Mouse (Mus musculus) midbrain, embryonic 15.5 days (tissue): ENCODE data around the gene Acsbg2. TPM values are rescaled to one million over a fixed set of nuclear protein-coding genes. Genes with fewer than 3 reads are reported as not detected.
A peak's percentile ranks its signal among the peaks of the same experiment; 100 is the strongest.

ENCODE experiments used
- ATAC-seq: fragments of 200-750 bp; cut with Nextera tagmentation; replicated peaks from 2 replicates; pipeline ENCODE4 v1.8.0; 2017; ENCODE audit warnings: moderate TSS enrichment
- H3K27ac ChIP-seq: fragments of 300-500 bp; sonication (generic); 2 replicates; pipeline ENCODE4 v1.5.1; 2015; ENCODE audit warnings: mild to moderate bottlenecking, inconsistent platforms
- H3K27me3 ChIP-seq: fragments of 300-500 bp; sonication (generic); replicated peaks from 2 replicates; pipeline ENCODE4 v1.6.1; 2015; ENCODE audit warnings: inconsistent platforms
- H3K36me3 ChIP-seq: fragments of 300-500 bp; sonication (generic); replicated peaks from 2 replicates; pipeline ENCODE4 v1.6.1; 2015; ENCODE audit warnings: inconsistent platforms
- H3K4me1 ChIP-seq: fragments of 300-500 bp; sonication (generic); 2 replicates; pipeline ENCODE4 v1.6.1; 2015; ENCODE audit warnings: inconsistent platforms
- H3K4me2 ChIP-seq: fragments of 300-500 bp; sonication (generic); 2 replicates; pipeline ENCODE4 v1.6.1; 2015; ENCODE audit warnings: inconsistent platforms, mild to moderate bottlenecking, moderate library complexity
- H3K4me3 ChIP-seq: fragments of 300-500 bp; sonication (generic); 2 replicates; pipeline ENCODE4 v1.5.1; 2015; ENCODE audit warnings: mild to moderate bottlenecking, inconsistent platforms
- H3K9ac ChIP-seq: fragments of 300-500 bp; sonication (generic); 2 replicates; pipeline ENCODE4 v1.6.1; 2015; ENCODE audit warnings: mild to moderate bottlenecking, inconsistent platforms
- H3K9me3 ChIP-seq: fragments of 300-500 bp; sonication (generic); 2 replicates; pipeline ENCODE4 v1.6.1; 2016; ENCODE audit warnings: inconsistent platforms
- WGBS: fragments of 180-500 bp; shearing (Covaris S2); methylation state at CpG from one replicate; pipeline ENCODE4 v1.1.7; 2015; ENCODE audit warnings: mixed read lengths; 5-methylcytosine and 5-hydroxymethylcytosine counted together
- polyA plus RNA-seq: library from polyadenylated mRNA; unstranded; fragments of >200 nt; fragmentation: Nextera tagmentation; extraction: Ambion mirVana; gene quantifications from 2 replicates; pipeline ENCODE4 v1.2.1, GENCODE M21; 2015

Gene Acsbg2
- polyA plus RNA-seq, 1 experiment from 2014 or later, result not detected

DNA sequence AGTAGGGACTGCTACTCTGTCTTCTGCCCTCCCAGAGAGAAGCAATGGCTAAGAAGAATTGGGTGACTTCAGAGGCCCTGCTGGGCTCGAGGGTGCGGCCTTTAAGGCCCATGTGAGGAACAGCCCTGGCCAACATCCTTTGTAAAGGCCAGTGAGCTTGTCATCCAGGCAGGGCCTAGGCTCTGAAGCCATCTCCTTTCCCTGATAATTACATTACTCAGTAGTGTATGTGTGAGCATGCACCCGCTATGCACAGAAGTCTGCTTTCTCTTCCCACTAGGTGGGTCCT, 59.2 kb downstream of the Acsbg2 start:
- no peak overlapping the region for H3K4me3 ChIP-seq
- no peaks in the 10 kb centered on the region for H3K9me3 ChIP-seq
- peaks cover 36% of the 10 kb centered on the region for H3K4me1 ChIP-seq
- H3K27me3 ChIP-seq, result no peaks in the 10 kb centered on the region
- peak overlapping the region; percentile 44 for H3K4me2 ChIP-seq
- H3K9ac ChIP-seq, result no peak overlapping the region
- peak; percentile 12 for ATAC-seq
- H3K27ac ChIP-seq, result peak overlapping the region; percentile 87
- H3K36me3 ChIP-seq, result no peaks in the 10 kb centered on the region
- WGBS, result 35% methylated on average over 3 of the region's 3 CpGs

DNA sequence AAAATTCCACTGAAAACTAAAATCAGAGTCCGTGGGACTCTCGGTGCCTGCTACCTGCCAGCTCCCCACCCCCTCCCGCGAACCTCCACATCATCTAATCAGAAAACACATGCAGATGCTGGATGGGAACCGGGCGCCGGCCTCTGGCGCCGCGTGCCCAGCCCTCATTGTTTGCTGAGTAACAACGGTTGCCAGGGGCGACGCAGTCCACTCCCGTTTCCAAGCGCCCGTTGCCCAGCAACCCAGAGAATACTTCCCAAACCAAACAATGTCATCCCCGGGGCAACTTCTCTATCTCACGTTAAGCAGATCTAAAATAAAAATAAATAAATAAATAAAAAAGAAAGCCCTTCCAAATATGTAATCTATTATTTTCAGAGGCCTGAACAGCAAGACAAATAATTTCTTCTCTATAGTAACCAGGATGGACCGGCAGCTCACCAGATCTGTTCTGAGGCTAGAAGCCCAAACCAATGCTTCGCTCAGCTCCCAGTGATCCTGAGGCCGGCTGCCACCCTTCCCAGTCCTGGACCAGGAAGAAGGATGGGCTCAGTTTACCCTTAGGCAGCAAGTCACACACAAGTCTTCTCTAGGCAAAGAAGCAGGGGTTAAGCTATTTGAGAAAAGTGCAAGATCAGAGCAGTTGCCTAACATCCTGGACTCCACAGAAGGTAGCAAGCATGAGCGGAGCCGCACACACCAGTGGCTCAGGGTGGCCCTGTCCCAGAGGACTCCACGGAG, 59.8 kb downstream of the Acsbg2 start:
- WGBS, result 3% methylated on average over 24 of the region's 24 CpGs
- peak overlapping the region; percentile 27; the same call in 1 of the 2 replicates for H3K9ac ChIP-seq

DNA sequence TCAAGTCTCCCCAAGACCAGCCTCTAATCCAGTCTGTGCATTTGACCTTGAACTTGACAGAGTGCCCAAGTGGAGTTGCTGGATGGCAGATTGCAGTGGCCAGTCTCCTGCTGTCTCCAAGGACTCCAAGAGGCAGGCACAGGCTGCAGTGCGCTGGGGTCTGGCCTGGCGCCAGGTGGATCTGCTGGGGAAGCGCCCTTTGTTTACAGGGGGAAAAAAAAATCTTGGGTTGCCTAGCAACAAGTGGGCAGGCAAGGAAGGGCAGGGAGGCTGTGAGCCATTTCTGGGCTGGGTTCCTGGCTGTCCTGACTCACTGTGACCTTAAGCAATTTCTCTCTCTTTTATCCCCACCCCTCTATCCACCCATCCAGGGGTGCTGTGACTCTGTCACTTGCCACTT, 64.0 kb downstream of the Acsbg2 start:
- H3K4me3 ChIP-seq, result no peak overlapping the region
- H3K27ac ChIP-seq, result peak overlapping the region; percentile 65
- 2% methylated on average over 3 of the region's 3 CpGs for WGBS
- peaks cover 34% of the 10 kb centered on the region for H3K4me1 ChIP-seq
- H3K36me3 ChIP-seq, result no peaks in the 10 kb centered on the region
- H3K9ac ChIP-seq, result no peak overlapping the region
- H3K9me3 ChIP-seq, result no peaks in the 10 kb centered on the region
- no peak overlapping the region for H3K4me2 ChIP-seq
- ATAC-seq, result peak; percentile 19; the same call in 1 of the 2 replicates
- H3K27me3 ChIP-seq, result no peaks in the 10 kb centered on the region

More for the DNA sequence above, 59.8 kb downstream of the Acsbg2 start:
- Histone ChIP-seq H3K27me3 (no peaks in the 10 kb centered on the region), H3K27ac (peak overlapping the region; percentile 87), H3K9me3 (no peaks in the 10 kb centered on the region), H3K4me1 (peaks cover 40% of the 10 kb centered on the region), H3K4me3 (peak overlapping the region; percentile 18), H3K36me3 (no peaks in the 10 kb centered on the region), H3K4me2 (peak overlapping the region; percentile 44)
- ATAC-seq, result peak; percentile 84

DNA sequence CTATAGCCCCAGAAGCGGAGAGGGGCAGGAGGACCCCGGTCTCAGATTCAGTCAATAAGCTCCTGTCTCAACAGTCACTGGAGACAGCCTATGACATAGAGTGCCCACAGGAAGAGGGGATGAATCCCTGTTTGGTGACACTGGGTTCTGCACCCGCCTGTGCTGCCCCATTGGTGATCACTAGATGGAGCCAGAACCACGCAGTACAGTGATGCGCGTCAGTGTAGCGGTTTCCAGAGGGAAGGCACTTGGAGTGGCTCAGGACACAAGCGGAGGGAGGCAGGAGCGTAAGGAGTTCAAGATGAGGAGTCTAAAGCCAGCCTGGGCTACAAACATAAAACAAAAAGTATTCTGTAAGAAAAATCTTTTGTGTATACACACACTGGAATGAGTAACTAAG, 65.7 kb downstream of the Acsbg2 start:
- H3K4me3 ChIP-seq, result no peak overlapping the region
- no peak overlapping the region for H3K27ac ChIP-seq
- no peaks in the 10 kb centered on the region for H3K27me3 ChIP-seq
- 8% methylated on average over 9 of the region's 9 CpGs for WGBS
- H3K4me2 ChIP-seq, result no peak overlapping the region
- no peak overlapping the region for H3K9ac ChIP-seq
- H3K4me1 ChIP-seq, result peaks cover 17% of the 10 kb centered on the region
- H3K36me3 ChIP-seq, result no peaks in the 10 kb centered on the region
- H3K9me3 ChIP-seq, result no peaks in the 10 kb centered on the region
- peak; percentile 86 for ATAC-seq

DNA sequence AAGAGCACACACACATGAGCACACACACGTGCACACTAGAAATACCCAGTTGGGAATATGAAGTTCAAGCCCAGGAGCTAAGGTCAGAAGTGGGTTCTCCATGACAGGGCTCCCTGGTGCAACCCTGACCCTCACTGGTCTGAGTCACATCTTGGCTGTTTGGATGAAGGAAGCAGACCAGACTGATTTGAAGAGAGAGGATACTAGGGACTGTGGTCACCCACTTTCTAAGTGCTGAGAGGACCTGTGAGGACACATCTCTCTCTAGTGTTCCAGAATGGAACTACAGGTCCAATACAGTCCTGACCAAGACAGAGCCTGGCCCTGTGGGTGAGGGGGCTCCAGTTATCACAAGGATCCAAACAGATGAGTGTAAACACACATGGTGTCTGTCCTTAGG, 68.5 kb downstream of the Acsbg2 start:
- no peak overlapping the region for H3K4me2 ChIP-seq
- no peaks in the 10 kb centered on the region for H3K9me3 ChIP-seq
- peaks cover 12% of the 10 kb centered on the region for H3K4me1 ChIP-seq
- no peak overlapping the region for H3K27ac ChIP-seq
- H3K36me3 ChIP-seq, result no peaks in the 10 kb centered on the region
- WGBS, result 91% methylated on average over 1 of the region's 1 CpGs
- H3K9ac ChIP-seq, result no peak overlapping the region
- no peak for ATAC-seq
- H3K27me3 ChIP-seq, result no peaks in the 10 kb centered on the region
- H3K4me3 ChIP-seq, result no peak overlapping the region

DNA sequence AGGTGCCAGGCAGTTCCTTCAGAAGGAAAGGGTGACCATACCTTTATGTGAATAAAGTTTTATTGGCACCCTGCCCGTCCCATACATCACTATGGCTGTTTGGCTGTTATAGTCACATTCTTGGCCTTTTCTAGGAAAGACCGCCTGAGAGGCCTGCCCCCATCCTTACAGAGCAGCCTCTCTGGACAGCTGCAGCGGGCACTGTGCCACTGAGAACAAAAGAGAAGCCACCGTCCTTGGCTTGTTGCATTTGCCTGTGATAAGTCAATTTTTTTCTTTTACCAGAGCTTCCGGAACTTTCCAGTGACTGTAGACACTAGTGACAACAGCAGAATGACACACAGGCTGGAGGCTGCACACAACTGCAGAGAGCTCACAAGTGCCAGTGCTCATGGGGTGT, 69.3 kb downstream of the Acsbg2 start:
- H3K27ac ChIP-seq, result no peak overlapping the region
- H3K36me3 ChIP-seq, result no peaks in the 10 kb centered on the region
- no peaks in the 10 kb centered on the region for H3K27me3 ChIP-seq
- H3K4me1 ChIP-seq, result peaks cover 4% of the 10 kb centered on the region
- WGBS, result 69% methylated on average over 5 of the region's 5 CpGs
- H3K4me3 ChIP-seq, result no peak overlapping the region
- H3K9ac ChIP-seq, result no peak overlapping the region
- no peak for ATAC-seq
- H3K4me2 ChIP-seq, result no peak overlapping the region
- no peaks in the 10 kb centered on the region for H3K9me3 ChIP-seq

DNA sequence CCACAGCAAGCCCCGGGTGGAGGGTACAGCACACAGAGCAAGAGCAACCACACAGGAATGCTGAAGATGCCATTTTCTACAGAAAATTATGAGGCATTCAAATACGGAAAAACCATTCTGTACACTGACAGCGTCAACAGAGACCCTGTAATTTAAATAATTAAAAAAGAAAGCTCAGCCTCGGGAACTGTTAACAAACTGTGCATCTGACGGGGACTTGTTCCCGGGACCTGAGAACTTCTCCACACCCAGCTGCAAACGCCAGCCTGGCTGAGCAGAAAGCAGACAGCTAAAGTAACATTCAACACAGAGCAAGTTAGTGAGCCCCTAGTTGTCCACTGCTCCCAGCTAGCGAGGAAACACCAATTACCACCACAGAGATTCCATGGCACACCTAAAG, 72.2 kb downstream of the Acsbg2 start:
- no peak for ATAC-seq
- H3K4me1 ChIP-seq, result no peaks in the 10 kb centered on the region
- no peaks in the 10 kb centered on the region for H3K36me3 ChIP-seq
- no peak overlapping the region for H3K4me3 ChIP-seq
- H3K27me3 ChIP-seq, result no peaks in the 10 kb centered on the region
- no peak overlapping the region for H3K27ac ChIP-seq
- no peak overlapping the region for H3K9ac ChIP-seq
- no peaks in the 10 kb centered on the region for H3K9me3 ChIP-seq
- WGBS, result 83% methylated on average over 8 of the region's 8 CpGs
- H3K4me2 ChIP-seq, result no peak overlapping the region

DNA sequence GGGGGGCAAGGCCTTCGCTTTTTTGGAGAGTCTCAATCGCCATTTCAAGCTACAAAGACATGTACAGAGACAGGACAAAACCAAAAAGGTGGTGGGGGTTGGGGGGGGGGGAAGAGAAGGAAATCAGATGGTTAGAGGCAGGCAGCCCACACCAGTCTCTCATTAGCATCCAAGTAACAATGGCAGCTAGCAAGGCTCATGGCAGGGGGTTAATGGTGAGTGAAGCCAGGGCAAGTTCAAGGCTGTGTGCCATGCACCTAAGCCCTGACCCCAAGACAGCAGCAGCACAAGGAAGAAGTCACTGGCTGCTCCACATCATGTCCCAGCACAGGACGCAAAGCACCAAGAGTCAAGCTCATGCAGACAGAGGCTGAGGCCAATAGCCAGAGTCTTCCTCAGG, 75.0 kb downstream of the Acsbg2 start:
- H3K27ac ChIP-seq, result no peak overlapping the region
- ATAC-seq, result no peak
- no peak overlapping the region for H3K4me2 ChIP-seq
- H3K9ac ChIP-seq, result no peak overlapping the region
- no peaks in the 10 kb centered on the region for H3K4me1 ChIP-seq
- no peaks in the 10 kb centered on the region for H3K36me3 ChIP-seq
- no peak overlapping the region for H3K4me3 ChIP-seq
- H3K27me3 ChIP-seq, result no peaks in the 10 kb centered on the region
- no peaks in the 10 kb centered on the region for H3K9me3 ChIP-seq
- 64% methylated on average over 3 of the region's 3 CpGs for WGBS

DNA sequence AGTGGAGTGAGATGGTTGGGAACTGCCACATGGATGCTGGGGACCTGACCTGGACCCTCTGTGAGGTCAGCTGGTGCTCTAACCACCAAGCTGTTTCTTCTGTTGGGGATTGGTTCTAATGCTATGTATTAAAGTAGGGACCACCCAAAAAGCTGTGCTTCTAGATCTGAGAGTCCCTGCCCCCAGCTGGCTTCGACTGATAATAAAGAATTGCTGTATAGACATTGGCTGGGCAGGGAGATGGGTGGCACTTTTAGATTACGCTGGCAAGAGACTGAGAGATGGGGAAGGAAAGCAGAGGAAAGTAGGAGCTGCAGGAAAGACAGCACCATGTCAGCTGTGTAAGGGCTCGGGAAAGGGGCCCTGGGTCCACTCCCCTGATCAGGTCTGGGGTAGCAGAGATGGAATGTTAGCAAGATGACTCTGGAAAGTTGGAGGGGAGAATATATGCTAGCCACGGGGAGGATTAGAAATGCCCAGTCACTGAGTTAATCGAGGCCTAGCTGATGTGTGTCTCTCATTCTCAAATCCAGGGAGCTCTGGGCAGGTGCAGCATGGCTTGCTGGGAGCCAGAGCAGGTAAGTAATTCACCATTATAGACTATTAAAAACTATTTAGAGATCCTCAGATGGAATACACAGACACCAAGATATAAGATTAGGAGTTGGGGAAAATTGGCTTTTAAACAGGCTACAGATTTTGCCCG, 80.5 kb downstream of the Acsbg2 start:
- Histone ChIP-seq H3K27me3 (no peaks in the 10 kb centered on the region), H3K27ac (no peak overlapping the region), H3K4me1 (no peaks in the 10 kb centered on the region), H3K4me2 (no peak overlapping the region), H3K36me3 (no peaks in the 10 kb centered on the region), H3K4me3 (no peak overlapping the region), H3K9me3 (no peaks in the 10 kb centered on the region), H3K9ac (no peak overlapping the region)
- 69% methylated on average over 6 of the region's 6 CpGs for WGBS
- ATAC-seq, result no peak

Other genes with a start within 250 kb of the Acsbg2 start
- gene Lonp1, start 247.6 kb downstream of the Acsbg2 start, polyA plus RNA-seq, result 48.9 and 52.9 TPM in 2 replicates
- 2.3 and 2.5 TPM in 2 replicates for gene Catsperd, start 246.3 kb downstream of the Acsbg2 start, polyA plus RNA-seq
- gene Ranbp3, start 201.2 kb downstream of the Acsbg2 start, polyA plus RNA-seq, result 109 and 116 TPM in 2 replicates
- gene Ndufa11, start 156.7 kb downstream of the Acsbg2 start, polyA plus RNA-seq, result 516 and 531 TPM in 2 replicates
- 15.5 and 18.2 TPM in 2 replicates for gene Vmac, start 156.4 kb downstream of the Acsbg2 start, polyA plus RNA-seq
- gene Nrtn, start 116.9 kb downstream of the Acsbg2 start, polyA plus RNA-seq, result 4.1 and 4.6 TPM in 2 replicates
- gene Dus3l, start 109.7 kb downstream of the Acsbg2 start, polyA plus RNA-seq, result 100.0 and 104 TPM in 2 replicates
- gene Prr22, start 104.2 kb downstream of the Acsbg2 start, polyA plus RNA-seq, result 1.4 TPM in 2 replicates
- 5.4 and 6.0 TPM in 2 replicates for gene Rfx2, start 43.4 kb downstream of the Acsbg2 start, polyA plus RNA-seq
- gene 1700061G19Rik, start 1.0 kb upstream of the Acsbg2 start, polyA plus RNA-seq, result 0.37 and 0.49 TPM in 2 replicates
- gene Mllt1, start 61.0 kb upstream of the Acsbg2 start, polyA plus RNA-seq, result 103 and 106 TPM in 2 replicates
- not detected in 2 replicates for gene Acer1, start 107.7 kb upstream of the Acsbg2 start, polyA plus RNA-seq
- gene Clpp, start 115.9 kb upstream of the Acsbg2 start, polyA plus RNA-seq, result 180 and 188 TPM in 2 replicates
- gene Alkbh7, start 122.9 kb upstream of the Acsbg2 start, polyA plus RNA-seq, result 53.2 and 57.1 TPM in 2 replicates
- 0.68 and 0.83 TPM in 2 replicates for gene Pspn, start 125.6 kb upstream of the Acsbg2 start, polyA plus RNA-seq
- 76.8 TPM in 2 replicates for gene Gtf2f1, start 136.8 kb upstream of the Acsbg2 start, polyA plus RNA-seq
- gene Gm17949, start 137.0 kb upstream of the Acsbg2 start, polyA plus RNA-seq, result 0.43 and 0.73 TPM in 2 replicates
- gene Khsrp, start 157.1 kb upstream of the Acsbg2 start, polyA plus RNA-seq, result 29.9 and 30.5 TPM in 2 replicates
- not detected in 2 replicates for gene Slc25a41, start 167.2 kb upstream of the Acsbg2 start, polyA plus RNA-seq
- gene Crb3, start 184.7 kb upstream of the Acsbg2 start, polyA plus RNA-seq, result 1.5 and 2.0 TPM in 2 replicates
- 42.5 TPM in 2 replicates for gene Slc25a23, start 185.4 kb upstream of the Acsbg2 start, polyA plus RNA-seq
- gene Dennd1c, start 204.1 kb upstream of the Acsbg2 start, polyA plus RNA-seq, result 5.8 TPM in 2 replicates
- gene Tubb4a, start 213.3 kb upstream of the Acsbg2 start, polyA plus RNA-seq, result 388 and 395 TPM in 2 replicates
- gene Tnfsf9, start 230.9 kb upstream of the Acsbg2 start, polyA plus RNA-seq, result 7.4 and 8.1 TPM in 2 replicates